Mouse (Mus musculus): ENCODE results near the gene Vangl1. TPM values are rescaled to one million over a fixed set of nuclear protein-coding genes. Genes with fewer than 3 reads are reported as not detected.

The Vangl1 gene
- total and polyA plus RNA-seq, 2 experiments from 2014 or later, result 5.7 to 6.5 TPM

DNA sequence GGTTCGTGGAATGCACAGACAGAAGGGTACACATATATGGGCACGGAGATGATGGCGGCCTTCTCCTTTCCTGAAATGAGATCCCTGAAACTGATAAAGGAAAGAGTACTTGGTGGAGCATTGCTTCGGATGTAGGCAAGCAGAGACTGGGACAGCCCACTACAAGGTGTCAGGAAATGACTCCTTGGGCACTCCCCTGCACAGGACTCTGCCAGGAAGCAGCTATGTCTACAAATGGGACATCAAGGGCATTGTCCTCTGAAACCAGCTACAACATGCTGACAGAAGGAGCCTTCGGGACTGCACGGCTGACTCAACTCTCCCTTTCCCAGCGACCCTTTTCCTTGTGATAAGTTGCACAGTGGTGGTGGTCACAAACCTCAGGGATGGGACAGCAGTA lies 47.8 kb downstream of the Vangl1 start:
- H3K4me3 ChIP-seq (ENCODE audit: low read depth, low read length), result no peak overlapping the region
- WGBS, result 94% methylated on average over 7 of the region's 7 CpGs
- no peak overlapping the region for H3K9ac ChIP-seq
- H3K27ac ChIP-seq (ENCODE audit: low read depth, low read length), result no peak overlapping the region
- H3K27me3 ChIP-seq (ENCODE audit: insufficient read depth, low read length), result no peaks in the 10 kb centered on the region
- H3K4me1 ChIP-seq (ENCODE audit: insufficient read depth), result no peaks in the 10 kb centered on the region
- no peak for DNase-seq
- H3K9me3 ChIP-seq (ENCODE audit: low read length), result no peaks in the 10 kb centered on the region
- no peak for TF ChIP-seq CTCF (IDR thresholded peaks at IDR 0.05; ENCODE audit: low read depth)
- H3K4me2 ChIP-seq (ENCODE audit: low read depth), result no peak overlapping the region
- H3K36me3 ChIP-seq (ENCODE audit: insufficient read depth), result no peaks in the 10 kb centered on the region
- no peak for ATAC-seq

DNA sequence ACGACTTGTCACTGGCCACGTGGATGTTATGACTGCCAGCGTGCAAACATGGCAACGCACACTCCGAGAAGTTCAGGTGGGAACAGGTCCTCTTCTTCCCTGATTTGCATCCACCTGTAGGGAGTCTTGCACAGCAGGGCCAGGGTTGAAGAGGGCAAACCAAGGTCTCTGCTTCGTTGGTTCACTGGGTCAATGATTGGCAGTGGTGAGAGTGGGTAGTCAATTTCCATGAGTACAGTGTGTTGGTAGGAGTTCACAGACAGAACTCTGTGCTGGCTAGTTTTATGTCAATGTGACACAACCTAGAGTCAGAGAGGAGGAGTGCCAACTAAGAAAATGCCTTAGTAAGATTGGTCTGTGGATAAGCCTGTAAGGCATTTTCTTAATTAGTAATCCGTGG lies 50.4 kb downstream of the Vangl1 start:
- DNase-seq (no peak), ATAC-seq (no peak)
- H3K4me1 ChIP-seq (ENCODE audit: insufficient read depth), result no peaks in the 10 kb centered on the region
- no peaks in the 10 kb centered on the region for H3K9me3 ChIP-seq (ENCODE audit: low read length)
- no peak overlapping the region for H3K4me3 ChIP-seq (ENCODE audit: low read depth, low read length)
- H3K27ac ChIP-seq (ENCODE audit: low read depth, low read length), result no peak overlapping the region
- H3K27me3 ChIP-seq (ENCODE audit: insufficient read depth, low read length), result no peaks in the 10 kb centered on the region
- H3K9ac ChIP-seq, result no peak overlapping the region
- no peak overlapping the region for H3K4me2 ChIP-seq (ENCODE audit: low read depth)
- H3K36me3 ChIP-seq (ENCODE audit: insufficient read depth), result no peaks in the 10 kb centered on the region
- 86% methylated on average over 7 of the region's 7 CpGs for WGBS
- TF ChIP-seq CTCF (IDR thresholded peaks at IDR 0.05; ENCODE audit: low read depth), result no peak

GRCm38 (mm10) chr3:102152872-102153271 lies 51.6 kb downstream of the Vangl1 start:
- Histone ChIP-seq H3K27ac (ENCODE audit: low read depth, low read length) (no peak overlapping the region), H3K4me1 (ENCODE audit: insufficient read depth) (no peaks in the 10 kb centered on the region), H3K36me3 (ENCODE audit: insufficient read depth) (no peaks in the 10 kb centered on the region), H3K4me2 (ENCODE audit: low read depth) (no peak overlapping the region), H3K9me3 (ENCODE audit: low read length) (no peaks in the 10 kb centered on the region), H3K27me3 (ENCODE audit: insufficient read depth, low read length) (no peaks in the 10 kb centered on the region), H3K9ac (no peak overlapping the region), H3K4me3 (ENCODE audit: low read depth, low read length) (no peak overlapping the region)
- no peak for DNase-seq
- no peak for TF ChIP-seq CTCF (IDR thresholded peaks at IDR 0.05; ENCODE audit: low read depth)
- WGBS, result 24% methylated on average over 4 of the region's 4 CpGs
- ATAC-seq, result no peak

DNA sequence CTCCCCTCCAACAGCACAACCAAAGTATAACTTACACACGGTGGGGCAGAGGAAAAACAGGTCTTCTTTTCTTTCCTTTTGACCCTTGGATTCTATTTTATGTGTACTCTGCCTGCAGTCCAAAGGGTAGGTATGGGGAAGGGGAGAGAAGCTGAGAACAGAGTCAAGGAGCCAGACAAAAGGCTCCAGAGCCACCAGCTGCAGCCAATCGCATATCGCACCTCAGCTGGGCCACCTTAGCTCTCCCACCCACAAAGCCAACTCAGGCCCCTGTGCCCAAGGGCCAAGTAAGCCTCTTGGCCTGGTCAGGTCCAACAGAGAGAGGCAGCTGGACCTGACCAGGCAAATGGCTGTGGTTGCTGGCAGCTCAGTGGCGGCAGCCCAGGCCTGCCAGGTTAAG lies 52.0 kb downstream of the Vangl1 start:
- no peak overlapping the region for H3K27ac ChIP-seq (ENCODE audit: low read depth, low read length)
- H3K36me3 ChIP-seq (ENCODE audit: insufficient read depth), result no peaks in the 10 kb centered on the region
- no peak overlapping the region for H3K9ac ChIP-seq
- no peaks in the 10 kb centered on the region for H3K9me3 ChIP-seq (ENCODE audit: low read length)
- H3K4me1 ChIP-seq (ENCODE audit: insufficient read depth), result no peaks in the 10 kb centered on the region
- ATAC-seq (no peak), DNase-seq (no peak)
- no peaks in the 10 kb centered on the region for H3K27me3 ChIP-seq (ENCODE audit: insufficient read depth, low read length)
- no peak for TF ChIP-seq CTCF (IDR thresholded peaks at IDR 0.05; ENCODE audit: low read depth)
- no peak overlapping the region for H3K4me3 ChIP-seq (ENCODE audit: low read depth, low read length)
- H3K4me2 ChIP-seq (ENCODE audit: low read depth), result no peak overlapping the region
- 43% methylated on average over 4 of the region's 4 CpGs for WGBS

GRCm38 (mm10) chr3:102151850-102152249 lies 52.6 kb downstream of the Vangl1 start:
- no peaks in the 10 kb centered on the region for H3K9me3 ChIP-seq (ENCODE audit: low read length)
- H3K4me1 ChIP-seq (ENCODE audit: insufficient read depth), result no peaks in the 10 kb centered on the region
- 35% methylated on average over 4 of the region's 4 CpGs for WGBS
- H3K4me2 ChIP-seq (ENCODE audit: low read depth), result no peak overlapping the region
- no peak for DNase-seq
- TF ChIP-seq CTCF (IDR thresholded peaks at IDR 0.05; ENCODE audit: low read depth), result no peak
- no peak overlapping the region for H3K4me3 ChIP-seq (ENCODE audit: low read depth, low read length)
- H3K27ac ChIP-seq (ENCODE audit: low read depth, low read length), result no peak overlapping the region
- no peaks in the 10 kb centered on the region for H3K36me3 ChIP-seq (ENCODE audit: insufficient read depth)
- no peaks in the 10 kb centered on the region for H3K27me3 ChIP-seq (ENCODE audit: insufficient read depth, low read length)
- ATAC-seq, result no peak
- H3K9ac ChIP-seq, result no peak overlapping the region

DNA sequence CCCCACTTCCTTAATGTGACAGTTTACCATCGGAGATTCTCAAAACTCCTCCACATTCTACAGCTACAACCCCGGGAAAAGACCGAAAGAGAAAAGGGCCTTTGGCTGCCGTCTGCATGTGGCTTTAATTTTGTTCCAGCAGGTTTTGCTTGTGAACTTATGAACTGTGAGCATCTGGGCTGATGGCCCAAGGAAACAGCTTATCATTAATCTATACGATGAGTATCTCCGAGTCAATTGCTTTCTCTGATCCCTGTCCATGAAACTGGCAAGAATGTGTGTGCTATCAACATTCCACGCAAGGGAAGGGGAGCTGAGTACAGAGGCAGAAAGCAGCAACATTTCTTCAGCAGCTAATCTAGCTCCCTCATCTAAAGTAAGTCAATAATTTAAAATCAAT lies 54.6 kb downstream of the Vangl1 start:
- Histone ChIP-seq H3K9me3 (ENCODE audit: low read length) (no peaks in the 10 kb centered on the region), H3K27me3 (ENCODE audit: insufficient read depth, low read length) (no peaks in the 10 kb centered on the region), H3K4me2 (ENCODE audit: low read depth) (no peak overlapping the region), H3K4me1 (ENCODE audit: insufficient read depth) (no peaks in the 10 kb centered on the region), H3K4me3 (ENCODE audit: low read depth, low read length) (no peak overlapping the region), H3K9ac (no peak overlapping the region), H3K36me3 (ENCODE audit: insufficient read depth) (no peaks in the 10 kb centered on the region), H3K27ac (ENCODE audit: low read depth, low read length) (no peak overlapping the region)
- ATAC-seq, result no peak
- no peak for DNase-seq
- WGBS, result 87% methylated on average over 7 of the region's 7 CpGs
- no peak for TF ChIP-seq CTCF (IDR thresholded peaks at IDR 0.05; ENCODE audit: low read depth)

DNA sequence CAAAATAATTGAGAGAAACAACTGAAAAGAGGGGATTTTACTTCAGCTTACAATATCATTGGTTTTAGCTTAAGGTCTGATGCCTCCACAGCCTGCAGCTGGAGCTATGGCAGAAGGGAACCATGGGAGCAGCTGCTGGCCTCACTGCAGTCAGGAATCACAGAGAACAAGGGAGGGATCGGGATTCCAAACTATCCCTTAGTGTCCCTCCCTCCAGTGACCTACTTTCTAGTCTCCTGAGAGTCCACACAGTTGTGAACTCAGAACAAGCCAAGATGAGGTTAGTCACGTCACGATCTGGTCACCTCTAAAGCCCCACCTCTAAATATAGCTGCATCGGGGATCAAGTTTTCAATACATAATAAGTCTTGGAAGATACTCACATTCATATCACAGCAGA lies 57.3 kb downstream of the Vangl1 start:
- DNase-seq (no peak), ATAC-seq (peak; percentile 36; the same call in 1 of the 2 replicates)
- TF ChIP-seq CTCF (IDR thresholded peaks at IDR 0.05; ENCODE audit: low read depth), result no peak
- Histone ChIP-seq H3K27ac (ENCODE audit: low read depth, low read length) (no peak overlapping the region), H3K36me3 (ENCODE audit: insufficient read depth) (no peaks in the 10 kb centered on the region), H3K4me3 (ENCODE audit: low read depth, low read length) (no peak overlapping the region), H3K4me2 (ENCODE audit: low read depth) (no peak overlapping the region), H3K9me3 (ENCODE audit: low read length) (no peaks in the 10 kb centered on the region), H3K4me1 (ENCODE audit: insufficient read depth) (no peaks in the 10 kb centered on the region), H3K9ac (no peak overlapping the region), H3K27me3 (ENCODE audit: insufficient read depth, low read length) (no peaks in the 10 kb centered on the region)
- 67% methylated on average over 4 of the region's 4 CpGs for WGBS

- H3K9ac ChIP-seq, result no peak overlapping the region
- H3K9me3 ChIP-seq (ENCODE audit: low read length), result no peaks in the 10 kb centered on the region
- ATAC-seq, result no peak
- H3K36me3 ChIP-seq (ENCODE audit: insufficient read depth), result no peaks in the 10 kb centered on the region
- DNase-seq, result no peak
- no peak overlapping the region for H3K27ac ChIP-seq (ENCODE audit: low read depth, low read length)
- TF ChIP-seq CTCF (IDR thresholded peaks at IDR 0.05; ENCODE audit: low read depth), result no peak
- H3K4me2 ChIP-seq (ENCODE audit: low read depth), result no peak overlapping the region
- H3K4me3 ChIP-seq (ENCODE audit: low read depth, low read length), result no peak overlapping the region
- WGBS, result 39% methylated on average over 6 of the region's 6 CpGs
- H3K4me1 ChIP-seq (ENCODE audit: insufficient read depth), result no peaks in the 10 kb centered on the region
- H3K27me3 ChIP-seq (ENCODE audit: insufficient read depth, low read length), result no peaks in the 10 kb centered on the region
Measured at GRCm38 (mm10) chr3:102146428-102146827, 58.1 kb downstream of the Vangl1 start.
